Mouse (Mus musculus) intestine, embryonic 14.5 days (tissue): ENCODE measurements at regions not wholly inside any gene's neighbourhood (a gene's known extent, or its start where the extent isn't known, plus 50 kb on each side); places are given as distances from the start of the nearest gene placed in this dataset.

Experiments used
- ATAC-seq: fragments of 200-750 bp; cut with Nextera tagmentation; replicated peaks from 2 replicates; pipeline ENCODE4 v1.8.0; 2017; ENCODE audit warnings: low read depth, moderate number of reproducible peaks, moderate TSS enrichment, moderate library complexity; ENCODE audit not compliant: low FRiP score, low TSS enrichment
- DNase-seq: peaks from one replicate; pipeline ENCODE4 v3.0.0-alpha.2; 2018; ENCODE audit warnings: low spot score
- H3K27ac ChIP-seq: fragments of 300-500 bp; sonication (generic); 2 replicates; pipeline ENCODE4 v1.5.1; 2014; ENCODE audit warnings: low read depth, mild to moderate bottlenecking, control low read depth
- H3K27me3 ChIP-seq: fragments of 300-500 bp; sonication (generic); replicated peaks from 2 replicates; pipeline ENCODE4 v1.6.1; 2014; ENCODE audit warnings: low read length, control low read depth; ENCODE audit not compliant: control insufficient read depth, insufficient read depth
- H3K36me3 ChIP-seq: fragments of 300-500 bp; sonication (generic); 2 replicates; pipeline ENCODE4 v1.6.1; 2014; ENCODE audit warnings: low read length, control low read depth; ENCODE audit not compliant: control insufficient read depth, insufficient read depth
- H3K4me1 ChIP-seq: fragments of 300-500 bp; sonication (generic); replicated peaks from 2 replicates; pipeline ENCODE4 v1.6.1; 2014; ENCODE audit warnings: low read length, control low read depth, mixed read lengths; ENCODE audit not compliant: control insufficient read depth, insufficient read depth
- H3K4me2 ChIP-seq: fragments of 300-500 bp; sonication (generic); 2 replicates; pipeline ENCODE4 v1.6.1; 2014; ENCODE audit warnings: low read length
- H3K4me3 ChIP-seq: fragments of 300-500 bp; sonication (generic); 2 replicates; pipeline ENCODE4 v1.5.1; 2014; ENCODE audit warnings: low read depth, low read length, control low read depth, mixed read lengths
- H3K9ac ChIP-seq: fragments of 300-500 bp; sonication (generic); 2 replicates; pipeline ENCODE4 v1.6.1; 2014; ENCODE audit warnings: mild to moderate bottlenecking, low read length
- H3K9me3 ChIP-seq: fragments of 300-500 bp; sonication (generic); 2 replicates; pipeline ENCODE4 v1.6.1; 2016; ENCODE audit warnings: low read length, control low read depth; ENCODE audit not compliant: control insufficient read depth
- whole genome bisulfite sequencing: fragments of 180-500 bp; shearing (Covaris S2); extraction: QIAGEN DNeasy Blood & Tissue Kit; methylation state at CpG from one replicate; pipeline ENCODE4 v1.1.7; 2014; 5-methylcytosine and 5-hydroxymethylcytosine counted together

DNA sequence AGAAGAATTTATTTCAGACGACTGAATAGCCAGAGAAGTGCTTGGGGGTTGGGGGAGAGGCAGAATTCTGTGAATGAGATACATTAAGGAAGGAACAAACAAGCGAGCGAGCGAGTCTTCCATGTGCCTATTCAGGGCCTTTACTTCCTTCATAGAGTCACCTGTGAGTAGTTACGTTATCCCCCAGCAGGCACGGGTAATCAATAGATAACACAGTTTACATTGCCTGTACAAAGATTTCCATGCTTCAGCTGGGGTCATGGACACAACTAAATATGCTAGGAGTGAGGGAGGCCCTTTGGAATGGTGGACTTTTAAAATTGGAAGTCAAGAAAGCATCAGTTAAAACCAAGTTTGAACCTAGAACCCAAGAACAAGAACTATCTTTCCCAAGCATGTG, 275.2 kb downstream of the Prr30 start:
- H3K4me3 ChIP-seq = no peak overlapping the region
- no peak overlapping the region for H3K4me2 ChIP-seq
- DNase-seq = no peak
- no peak overlapping the region for H3K9ac ChIP-seq
- H3K4me1 ChIP-seq = no peaks in the 10 kb centered on the region
- H3K9me3 ChIP-seq = no peaks in the 10 kb centered on the region
- 69% methylated on average over 6 of the region's 6 CpGs for WGBS
- ATAC-seq = no peak
- H3K27me3 ChIP-seq = no peaks in the 10 kb centered on the region
- no peaks in the 10 kb centered on the region for H3K36me3 ChIP-seq
- H3K27ac ChIP-seq = no peak overlapping the region

DNA sequence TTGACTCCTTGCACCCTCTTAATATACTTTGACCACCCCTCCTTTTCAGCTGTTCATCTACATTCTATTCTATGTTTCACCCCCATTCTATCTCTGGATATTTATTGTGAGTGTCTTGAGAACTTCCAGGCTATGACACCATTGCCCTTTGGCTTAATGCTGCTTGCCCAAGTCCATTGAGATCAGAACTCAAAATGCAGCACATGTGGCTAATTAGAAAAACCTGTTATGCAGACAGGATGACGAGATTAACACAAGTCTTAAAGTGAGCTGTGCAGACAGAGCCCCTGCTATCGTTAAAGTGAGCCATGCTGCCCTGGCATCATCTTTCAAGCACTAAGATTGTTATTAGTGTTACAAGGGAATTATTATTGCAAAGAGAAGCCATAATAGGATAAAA, 299.9 kb downstream of the Prr30 start:
- no peak for DNase-seq
- H3K4me3 ChIP-seq = no peak overlapping the region
- no peaks in the 10 kb centered on the region for H3K4me1 ChIP-seq
- no peaks in the 10 kb centered on the region for H3K27me3 ChIP-seq
- H3K9ac ChIP-seq = no peak overlapping the region
- ATAC-seq = no peak
- 42% methylated on average over 2 of the region's 2 CpGs for WGBS
- no peak overlapping the region for H3K4me2 ChIP-seq
- H3K27ac ChIP-seq = no peak overlapping the region
- H3K9me3 ChIP-seq = no peaks in the 10 kb centered on the region
- H3K36me3 ChIP-seq = no peaks in the 10 kb centered on the region

DNA sequence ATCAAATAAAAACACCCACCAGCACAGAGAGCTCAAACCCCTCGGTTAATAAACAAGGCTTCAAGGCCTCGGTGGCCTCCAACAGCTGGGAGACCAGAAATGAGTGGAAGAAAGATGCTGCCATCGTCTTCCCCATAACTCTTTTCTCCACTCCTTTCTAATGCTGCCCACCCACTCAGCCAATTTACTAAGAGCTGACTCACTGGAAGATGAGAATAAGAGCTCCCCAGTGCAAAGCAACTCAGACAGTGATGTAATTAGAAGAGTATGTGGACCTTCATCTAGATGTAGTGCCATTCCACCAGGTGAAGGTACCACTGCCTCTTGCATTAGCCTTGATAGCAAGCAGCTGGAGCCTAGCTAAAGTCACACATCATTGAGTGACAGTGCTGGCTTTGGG, 301.1 kb downstream of the Prr30 start:
- DNase-seq (no peak), ATAC-seq (no peak)
- no peaks in the 10 kb centered on the region for H3K27me3 ChIP-seq
- no peaks in the 10 kb centered on the region for H3K4me1 ChIP-seq
- H3K36me3 ChIP-seq = no peaks in the 10 kb centered on the region
- H3K4me2 ChIP-seq = no peak overlapping the region
- H3K4me3 ChIP-seq = no peak overlapping the region
- WGBS = 27% methylated on average over 3 of the region's 3 CpGs
- no peak overlapping the region for H3K9ac ChIP-seq
- no peak overlapping the region for H3K27ac ChIP-seq
- H3K9me3 ChIP-seq = no peaks in the 10 kb centered on the region

DNA sequence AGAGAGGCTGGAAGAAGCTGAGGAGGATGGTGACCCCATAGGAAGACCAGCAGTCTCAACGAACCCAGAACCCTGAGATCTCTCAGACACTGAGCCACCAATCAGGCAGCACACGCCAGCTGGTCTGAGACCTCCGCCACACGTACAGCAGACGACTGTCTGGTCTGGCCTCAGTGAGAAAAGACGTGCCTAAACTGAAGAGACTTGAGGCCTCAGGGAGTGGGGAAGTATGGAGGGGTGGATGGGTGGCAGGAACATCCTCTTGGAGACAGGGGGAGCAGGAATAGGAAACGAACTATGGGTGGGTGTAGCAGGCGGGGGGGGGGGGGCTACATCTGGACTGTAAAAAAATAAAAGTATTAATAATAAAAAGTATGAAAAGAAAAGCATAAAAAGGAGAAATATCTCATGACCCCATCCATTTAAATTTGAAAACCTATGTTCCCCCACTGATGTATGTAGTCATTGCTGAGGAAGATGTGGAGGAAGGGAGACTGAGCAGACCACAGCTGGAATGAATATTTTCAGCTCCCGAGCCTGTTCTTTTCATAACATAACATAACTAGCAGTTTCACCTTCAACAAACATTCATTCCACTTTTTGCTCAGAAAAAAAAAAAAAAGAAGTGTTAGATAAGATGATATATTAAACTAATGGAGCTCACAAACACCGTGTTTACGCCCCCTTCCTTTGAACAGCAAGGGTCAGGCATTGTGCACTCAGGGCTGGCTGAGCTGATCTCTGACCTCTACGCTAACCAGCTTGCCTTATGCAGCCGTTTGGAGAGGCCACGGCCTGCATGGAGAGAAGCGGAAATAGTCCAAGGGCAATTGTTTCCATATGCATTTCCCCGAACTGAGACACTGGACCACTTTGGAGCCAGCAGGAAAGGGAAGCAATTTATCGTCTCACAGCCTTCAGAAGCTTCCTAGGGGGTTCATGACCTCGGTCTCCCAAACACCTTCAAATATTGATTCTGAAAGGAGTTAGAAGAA, 310.7 kb downstream of the Prr30 start:
- H3K36me3 ChIP-seq = no peaks in the 10 kb centered on the region
- H3K9ac ChIP-seq = no peak overlapping the region
- H3K27me3 ChIP-seq = no peaks in the 10 kb centered on the region
- H3K27ac ChIP-seq = no peak overlapping the region
- H3K4me3 ChIP-seq = no peak overlapping the region
- no peak overlapping the region for H3K4me2 ChIP-seq
- ATAC-seq (no peak), DNase-seq (no peak)
- 44% methylated on average over 18 of the region's 18 CpGs for WGBS
- no peaks in the 10 kb centered on the region for H3K9me3 ChIP-seq
- H3K4me1 ChIP-seq = no peaks in the 10 kb centered on the region

DNA sequence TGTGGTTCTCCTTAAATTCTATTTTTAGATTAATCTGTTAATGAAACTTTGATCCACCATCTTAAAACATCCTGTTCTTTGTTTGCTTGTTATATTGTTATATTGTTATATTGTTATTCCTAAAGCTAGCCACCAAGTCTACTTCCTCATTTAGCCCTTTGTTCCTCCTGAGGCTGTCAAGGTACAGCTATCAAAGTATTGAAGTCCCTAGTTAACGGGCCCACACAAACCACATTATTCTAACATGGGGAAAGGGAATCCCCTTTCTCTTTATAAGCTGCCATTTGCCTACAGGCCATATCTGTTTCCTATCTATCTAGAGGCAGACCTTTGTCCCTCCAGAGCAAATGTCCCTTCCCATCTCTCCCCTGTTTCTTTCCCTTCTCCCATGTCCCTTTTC, 317.0 kb downstream of the Prr30 start:
- H3K4me2 ChIP-seq = no peak overlapping the region
- no peak for DNase-seq
- H3K4me1 ChIP-seq = no peaks in the 10 kb centered on the region
- 73% methylated on average over 1 of the region's 1 CpGs for WGBS
- H3K4me3 ChIP-seq = no peak overlapping the region
- H3K36me3 ChIP-seq = no peaks in the 10 kb centered on the region
- H3K27ac ChIP-seq = no peak overlapping the region
- no peaks in the 10 kb centered on the region for H3K27me3 ChIP-seq
- H3K9ac ChIP-seq = no peak overlapping the region
- ATAC-seq = no peak
- H3K9me3 ChIP-seq = no peaks in the 10 kb centered on the region

DNA sequence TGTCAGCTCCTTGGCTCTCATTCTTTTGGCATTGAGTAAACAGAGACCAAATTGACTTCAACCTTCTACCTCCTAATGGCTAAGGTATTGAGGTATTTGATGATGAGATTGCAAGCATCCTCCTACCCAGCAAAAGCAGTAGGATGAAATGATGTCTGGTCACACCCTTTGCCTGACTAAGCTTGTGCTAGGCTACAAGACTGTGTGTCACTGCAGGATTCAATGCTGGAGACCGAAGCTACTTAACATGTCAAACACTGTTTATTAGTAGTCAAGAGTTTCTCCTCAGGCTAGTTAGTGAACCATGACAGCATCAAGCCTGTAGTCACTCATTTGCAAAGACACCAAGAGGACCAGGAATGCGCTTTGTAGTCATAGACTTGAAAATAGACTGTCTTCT, 320.0 kb downstream of the Prr30 start:
- Histone ChIP-seq H3K4me1 (no peaks in the 10 kb centered on the region), H3K9me3 (no peaks in the 10 kb centered on the region), H3K27me3 (no peaks in the 10 kb centered on the region), H3K4me3 (no peak overlapping the region), H3K9ac (no peak overlapping the region), H3K4me2 (no peak overlapping the region), H3K36me3 (no peaks in the 10 kb centered on the region), H3K27ac (no peak overlapping the region)
- DNase-seq = no peak
- WGBS = 84% methylated on average over 2 of the region's 2 CpGs
- no peak for ATAC-seq

DNA sequence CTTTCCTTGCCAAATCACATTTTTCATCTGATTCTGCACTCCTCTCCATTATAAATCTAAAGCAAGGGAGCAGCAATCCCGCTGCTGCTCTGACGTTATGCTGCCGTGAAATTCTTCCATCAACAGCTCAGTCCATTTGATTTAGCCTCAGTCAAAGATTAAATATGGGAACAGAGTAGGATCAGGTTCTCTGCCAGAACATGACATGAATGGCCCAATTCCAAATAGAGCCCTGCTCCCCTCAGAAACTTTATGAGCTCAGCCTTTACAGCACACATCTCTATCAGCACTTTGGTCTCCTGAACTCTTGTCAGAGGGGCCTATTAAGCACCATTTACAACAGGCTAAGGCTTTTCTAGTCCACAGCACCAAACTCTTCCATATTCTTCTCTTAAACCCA, 332.3 kb downstream of the Prr30 start:
- ATAC-seq = no peak
- H3K9me3 ChIP-seq = no peaks in the 10 kb centered on the region
- WGBS = 57% methylated on average over 3 of the region's 3 CpGs
- H3K27me3 ChIP-seq = no peaks in the 10 kb centered on the region
- no peaks in the 10 kb centered on the region for H3K4me1 ChIP-seq
- DNase-seq = no peak
- no peak overlapping the region for H3K9ac ChIP-seq
- H3K27ac ChIP-seq = no peak overlapping the region
- H3K36me3 ChIP-seq = no peaks in the 10 kb centered on the region
- no peak overlapping the region for H3K4me3 ChIP-seq
- no peak overlapping the region for H3K4me2 ChIP-seq

DNA sequence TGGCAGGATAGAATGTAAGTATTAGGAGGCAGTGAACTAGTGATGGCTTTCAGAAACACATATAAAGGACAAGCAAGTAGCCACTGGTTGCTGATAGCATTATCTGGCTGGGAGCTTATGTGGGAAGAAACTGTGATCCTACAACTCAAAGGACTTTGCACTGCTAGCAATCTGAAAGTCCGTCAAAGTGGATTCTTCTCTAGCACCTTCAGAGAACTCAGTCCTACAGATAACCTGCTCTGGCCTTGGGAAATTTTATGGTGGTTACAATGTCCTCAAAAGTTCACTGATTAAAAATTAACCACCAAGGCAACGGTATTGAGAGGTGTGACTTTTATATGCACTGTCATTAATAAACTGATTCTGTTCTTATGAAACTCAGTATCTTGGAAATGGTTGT, 335.3 kb downstream of the Prr30 start:
- no peak overlapping the region for H3K9ac ChIP-seq
- H3K36me3 ChIP-seq = no peaks in the 10 kb centered on the region
- H3K27me3 ChIP-seq = no peaks in the 10 kb centered on the region
- DNase-seq (no peak), ATAC-seq (no peak)
- H3K4me2 ChIP-seq = no peak overlapping the region
- H3K27ac ChIP-seq = no peak overlapping the region
- H3K4me3 ChIP-seq = no peak overlapping the region
- WGBS = 60% methylated on average over 2 of the region's 2 CpGs
- H3K9me3 ChIP-seq = no peaks in the 10 kb centered on the region
- H3K4me1 ChIP-seq = no peaks in the 10 kb centered on the region

DNA sequence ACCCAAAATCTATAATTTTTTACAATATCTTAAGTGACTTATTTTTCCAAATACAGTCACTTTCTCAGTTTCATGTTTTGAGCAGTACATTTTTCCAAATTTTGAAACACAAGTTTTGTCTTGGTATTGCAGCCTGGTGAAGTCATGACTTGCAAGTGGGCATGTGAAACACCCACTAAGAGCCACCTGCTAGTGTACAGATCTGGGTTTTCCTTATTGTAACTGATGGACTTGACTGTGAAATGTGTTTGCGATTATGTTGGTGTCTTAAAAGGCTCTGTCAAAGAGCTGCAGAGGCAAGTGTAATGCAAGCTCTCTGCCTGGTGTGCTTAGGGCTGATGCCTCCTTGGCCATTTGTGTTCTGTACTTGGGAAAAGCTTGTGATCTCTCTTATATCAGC, 336.0 kb downstream of the Prr30 start:
- Histone ChIP-seq H3K27me3 (no peaks in the 10 kb centered on the region), H3K9me3 (no peaks in the 10 kb centered on the region), H3K9ac (no peak overlapping the region), H3K4me2 (no peak overlapping the region), H3K27ac (no peak overlapping the region), H3K4me3 (no peak overlapping the region), H3K36me3 (no peaks in the 10 kb centered on the region), H3K4me1 (no peaks in the 10 kb centered on the region)
- 97% methylated on average over 1 of the region's 1 CpGs for WGBS
- DNase-seq = no peak
- no peak for ATAC-seq
